Mouse (Mus musculus): ENCODE results near the gene Spns3. TPM values are rescaled to one million over a fixed set of nuclear protein-coding genes. Genes with fewer than 3 reads are reported as not detected.

The Spns3 gene
- total and polyA plus RNA-seq, 3 experiments: 5.2 to 12.7 TPM; not detected in 1

DNA sequence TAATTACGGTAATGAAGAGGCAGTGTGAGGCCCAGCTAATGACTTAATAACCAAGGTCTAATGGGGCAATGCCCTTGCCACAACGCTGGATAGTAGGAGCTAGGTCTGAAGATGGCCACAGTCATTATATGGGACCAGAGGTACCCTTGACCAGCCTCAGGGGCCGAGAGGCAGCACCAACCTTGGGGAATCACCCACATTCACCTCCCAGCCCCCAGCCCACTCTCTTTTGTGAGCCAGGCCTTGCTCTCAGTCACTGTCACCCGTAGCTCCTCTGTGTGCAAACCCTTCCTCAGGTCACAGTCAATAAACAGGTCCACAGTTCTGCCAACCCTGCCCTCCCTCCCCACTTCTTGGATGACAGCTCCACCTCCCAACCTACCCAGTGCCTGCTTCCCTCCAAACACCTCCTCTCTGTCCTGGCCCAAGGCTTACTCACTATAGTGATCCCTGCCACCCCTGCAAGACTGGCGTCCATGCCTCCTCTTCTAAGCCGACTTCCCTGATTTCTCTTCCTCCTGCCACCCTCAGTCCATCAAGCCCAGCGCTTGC lies 74.2 kb downstream of the Spns3 start:
- no peak for DNase-seq (ENCODE audit: low read depth, low spot score)
- peak overlapping the region in 1 of 2 experiments; percentile 17; a peak in 1 of 4 replicates for H3K4me3 ChIP-seq (ENCODE audit: control insufficient read depth in 1 of 2, insufficient read depth in 1 of 2, low read depth in 2 of 2, low read length in 2 of 2)
- H3K27ac ChIP-seq (ENCODE audit: control insufficient read depth, low read depth, low read length): peak overlapping the region; percentile 80
- no peaks in the 10 kb centered on the region for H3K27me3 ChIP-seq (ENCODE audit: control insufficient read depth in 1 of 2, insufficient read depth in 2 of 2, low read length in 2 of 2)
- peak overlapping the region; percentile 46 for H3K9ac ChIP-seq (ENCODE audit: control insufficient read depth, low read depth, low read length, poor library complexity, severe bottlenecking)
- H3K36me3 ChIP-seq (ENCODE audit: control insufficient read depth in 1 of 2, insufficient read depth in 2 of 2, low read length in 2 of 2): peaks cover 0 to 18% of the 10 kb centered on the region in 2 experiments; a peak in 2 of 4 replicates
- TF ChIP-seq MEF2A (IDR thresholded peaks at IDR 0.05; ENCODE audit: extremely low read depth, insufficient replicate concordance, low read depth, low read length, poor library complexity, severe bottlenecking): no peak
- TF ChIP-seq ZNF384 (IDR thresholded peaks at IDR 0.05; ENCODE audit: low read depth, low read length): no peak
- TF ChIP-seq USF1 (IDR thresholded peaks at IDR 0.05; ENCODE audit: low read depth, low read length): no peak
- no peaks in the 10 kb centered on the region for H3K9me3 ChIP-seq (replicated peaks; ENCODE audit: insufficient read depth, low read length)
- H3K79me2 ChIP-seq (ENCODE audit: control insufficient read depth, insufficient read depth, low read length, poor library complexity): no peaks in the 10 kb centered on the region
- H3K4me1 ChIP-seq (ENCODE audit: control insufficient read depth in 1 of 2, insufficient read depth in 2 of 2, low read length in 2 of 2): peaks cover 14 to 44% of the 10 kb centered on the region in 2 experiments

DNA sequence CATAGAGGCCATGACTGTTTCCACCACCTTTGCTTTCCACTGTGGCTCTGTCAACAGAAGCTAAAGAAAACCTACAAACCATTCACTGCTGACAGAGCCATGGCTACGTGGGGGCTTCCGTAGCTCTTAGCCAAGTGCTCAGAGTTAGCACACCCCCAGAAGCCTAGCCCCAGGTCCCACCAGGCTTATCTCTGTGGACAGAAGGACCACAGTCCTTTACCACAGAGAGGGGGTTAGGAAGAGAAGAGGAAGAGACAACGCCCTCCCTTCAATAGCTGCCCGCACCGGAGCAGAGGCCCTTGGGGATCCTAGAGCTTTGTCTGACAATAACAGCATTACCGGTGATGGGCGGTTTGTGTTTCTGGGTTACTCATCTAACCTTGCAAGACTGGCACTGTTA lies 74.9 kb downstream of the Spns3 start:
- Histone ChIP-seq H3K27me3 (ENCODE audit: control insufficient read depth in 1 of 2, insufficient read depth in 2 of 2, low read length in 2 of 2) (no peaks in the 10 kb centered on the region), H3K79me2 (ENCODE audit: control insufficient read depth, insufficient read depth, low read length, poor library complexity) (no peaks in the 10 kb centered on the region), H3K4me3 (ENCODE audit: control insufficient read depth in 1 of 2, insufficient read depth in 1 of 2, low read depth in 2 of 2, low read length in 2 of 2) (peak overlapping the region; percentile 17 to 18; a peak in 2 of 4 replicates), H3K9ac (ENCODE audit: control insufficient read depth, low read depth, low read length, poor library complexity, severe bottlenecking) (peak overlapping the region; percentile 46), H3K4me1 (ENCODE audit: control insufficient read depth in 1 of 2, insufficient read depth in 2 of 2, low read length in 2 of 2) (peaks cover 14 to 47% of the 10 kb centered on the region in 2 experiments), H3K36me3 (ENCODE audit: control insufficient read depth in 1 of 2, insufficient read depth in 2 of 2, low read length in 2 of 2) (peaks cover 0 to 22% of the 10 kb centered on the region in 2 experiments; a peak in 2 of 4 replicates), H3K9me3 (replicated peaks; ENCODE audit: insufficient read depth, low read length) (no peaks in the 10 kb centered on the region), H3K27ac (ENCODE audit: control insufficient read depth, low read depth, low read length) (peak overlapping the region; percentile 80)
- TF ChIP-seq POLR2AphosphoS5 (IDR thresholded peaks at IDR 0.05; ENCODE audit: borderline replicate concordance, low read depth, low read length) (no peak), EP300 (IDR thresholded peaks at IDR 0.05; ENCODE audit: low read depth in 1 of 2, low read length in 2 of 2) (peak; percentile 95 to 97), MAZ (IDR thresholded peaks at IDR 0.05; ENCODE audit: low read depth, low read length) (0 out of 2 replicates have a peak, but pooled peaks have one; percentile 89), TCF12 (IDR thresholded peaks at IDR 0.05; ENCODE audit: low read depth, low read length) (peak; percentile 90), POLR2A (IDR thresholded peaks at IDR 0.05; ENCODE audit: control insufficient read depth in 1 of 2, insufficient read depth in 1 of 2, low read depth in 1 of 2, low read length in 2 of 2, poor library complexity in 1 of 2) (peak in 1 of 2 experiments; percentile 26; a peak in 1 of 4 replicates), MAFK (IDR thresholded peaks at IDR 0.05; ENCODE audit: borderline replicate concordance, low read depth, low read length) (peak; percentile 29; the same call in 1 of the 2 replicates), BHLHE40 (IDR thresholded peaks at IDR 0.05; ENCODE audit: borderline replicate concordance, low read depth, low read length) (peak; percentile 28; the same call in 1 of the 2 replicates), MYC (IDR thresholded peaks at IDR 0.05; ENCODE audit: low read depth, low read length) (peak; percentile 26; the same call in 1 of the 2 replicates), RCOR1 (IDR thresholded peaks at IDR 0.05; ENCODE audit: low read depth, low read length) (peak; percentile 85), GABPA (IDR thresholded peaks at IDR 0.05; ENCODE audit: low read depth, low read length) (no peak), GATA1 (IDR thresholded peaks at IDR 0.05; ENCODE audit: low read depth, low read length) (peak; percentile 93), SIN3A (IDR thresholded peaks at IDR 0.05; ENCODE audit: low read length) (peak; percentile 77), ZNF384 (IDR thresholded peaks at IDR 0.05; ENCODE audit: low read depth, low read length) (0 out of 2 replicates have a peak, but pooled peaks have one; percentile 16), MYB (IDR thresholded peaks at IDR 0.05; ENCODE audit: low read depth, low read length) (peak; percentile 83), ETS1 (IDR thresholded peaks at IDR 0.05; ENCODE audit: low read depth, low read length) (peak; percentile 74; the same call in 1 of the 2 replicates), TAL1 (IDR thresholded peaks at IDR 0.05; ENCODE audit: low read length) (peak; percentile 96), TBP (IDR thresholded peaks at IDR 0.05; ENCODE audit: low read depth, low read length) (no peak), MEF2A (IDR thresholded peaks at IDR 0.05; ENCODE audit: extremely low read depth, insufficient replicate concordance, low read depth, low read length, poor library complexity, severe bottlenecking) (no peak), HCFC1 (IDR thresholded peaks at IDR 0.05; ENCODE audit: low read depth, low read length) (peak; percentile 46; the same call in 1 of the 2 replicates), UBTF (IDR thresholded peaks at IDR 0.05; ENCODE audit: borderline replicate concordance, insufficient read depth, low read depth, low read length) (no peak)
- DNase-seq (ENCODE audit: low read depth, low spot score): peak; percentile 94

Measured in MEL (cell line).